Mouse (Mus musculus) small intestine, adult 2 months (tissue): ENCODE results near the gene Ccr10.
A peak's percentile ranks its signal among the peaks of the same experiment; 100 is the strongest.

Experiments used
- CTCF ChIP-seq: fragments of 200-500 bp; IDR thresholded peaks from 2 replicates; pipeline ENCODE4 v1.5.1; 2012; ENCODE audit warnings: low read depth, mild to moderate bottlenecking, control low read depth, inconsistent platforms, low read length, moderate library complexity, mixed read lengths; ENCODE audit not compliant: insufficient replicate concordance, insufficient read length; ENCODE audit errors: extremely low read depth
- POLR2A ChIP-seq: fragments of 200-500 bp; IDR thresholded peaks from 2 replicates; pipeline ENCODE4 v1.6.1; 2012; ENCODE audit warnings: low read depth, mild to moderate bottlenecking, control low read depth, inconsistent platforms, low read length, moderate library complexity

DNA sequence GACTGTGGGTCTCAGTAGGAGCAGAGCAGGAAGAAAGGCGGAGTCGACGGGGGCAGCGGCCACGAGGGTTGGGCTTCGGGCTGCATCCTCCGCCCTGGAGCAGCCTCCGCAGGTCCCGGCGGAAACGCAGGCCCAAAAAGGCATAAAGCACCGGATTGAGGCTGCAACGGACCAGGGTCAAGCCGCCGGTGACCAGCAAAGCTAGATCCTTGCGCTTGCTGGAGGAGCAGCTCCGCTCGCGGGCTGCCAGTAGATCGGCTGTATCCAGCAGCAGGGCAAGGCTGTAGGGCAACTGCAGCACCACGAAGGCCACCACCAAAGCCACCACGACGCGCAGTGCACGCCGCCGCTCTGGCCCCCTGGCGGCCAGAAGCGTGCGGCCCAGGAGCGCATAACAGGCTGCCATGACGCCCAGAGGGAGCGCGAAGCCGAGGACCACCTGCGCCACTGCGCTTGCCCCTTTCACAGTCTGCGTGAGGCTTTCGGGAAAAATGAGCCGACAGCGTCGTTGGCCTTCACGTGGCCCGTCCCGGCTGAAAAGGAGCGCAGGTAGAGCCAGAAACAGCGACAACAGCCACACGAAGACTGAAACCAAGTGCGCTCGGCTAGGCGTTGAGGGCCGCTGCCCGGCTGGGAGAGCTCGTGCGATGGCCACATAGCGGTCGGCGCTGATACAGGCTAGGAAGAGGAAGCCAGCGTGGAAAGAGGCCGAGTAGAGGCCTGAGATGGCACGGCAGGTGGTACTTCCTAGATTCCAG, 1.4 kb downstream of the Ccr10 start:
- TF ChIP-seq POLR2A: no peak
- peak; percentile 88 for TF ChIP-seq CTCF
